Mouse (Mus musculus) left cerebral cortex, postnatal 4 days (tissue): ENCODE measurements at regions not wholly inside any gene's neighbourhood (a gene's known extent, or its start where the extent isn't known, plus 50 kb on each side); places are given as distances from the start of the nearest gene placed in this dataset. TPM values are rescaled to one million over a fixed set of nuclear protein-coding genes. Genes with fewer than 3 reads are reported as not detected.
"Not testable (repeated sequence)": the region's sequence is repeated elsewhere in the genome, so short reads cannot be mapped to it uniquely, and the experiment has no call there.

Source experiments
- DNase-seq: peaks from one replicate; pipeline ENCODE4 v3.0.0-alpha.2; 2022
- intact Hi-C: fragments of 180-260 bp; cut with DNase I; formaldehyde crosslinking; loops from one replicate; pipeline ENCODE4 v1.15.1; 2025
- microRNA-seq: library from miRNA; unstranded; fragments of <30 nt; microRNA quantifications from one replicate; pipeline ENCODE4 v1.2.0, GENCODE M21; 2022

- intact Hi-C loops = no loop called here
- no peak for DNase-seq
Measured at GRCm38 (mm10) chr12:113421716-113422595, 67.4 kb upstream of the Adam6b start.

- no peak for DNase-seq
- intact Hi-C loops = no loop called here
Measured at GRCm38 (mm10) chr12:113422736-113423254, 66.5 kb upstream of the Adam6b start.

GRCm38 (mm10) chr12:113423736-113424597, 65.3 kb upstream of the Adam6b start:
- DNase-seq = no peak
- intact Hi-C loops = no loop called here

- intact Hi-C loops, DNase-seq: not testable (repeated sequence)
Measured at GRCm38 (mm10) chr12:113424598-113425208, 64.6 kb upstream of the Adam6b start.

- intact Hi-C loops = no loop called here
- no peak for DNase-seq
Measured at GRCm38 (mm10) chr12:113425209-113426070, 63.9 kb upstream of the Adam6b start.

GRCm38 (mm10) chr12:113426636-113427035, 62.7 kb upstream of the Adam6b start:
- no peak for DNase-seq
- intact Hi-C loops = no loop called here

GRCm38 (mm10) chr12:113427339-113427738, 62.0 kb upstream of the Adam6b start:
- intact Hi-C loops = no loop called here
- no peak for DNase-seq

- intact Hi-C loops = no loop called here
Measured at GRCm38 (mm10) chr12:113428461-113428860, 60.9 kb upstream of the Adam6b start.

GRCm38 (mm10) chr12:113428901-113429300, 60.4 kb upstream of the Adam6b start:
- no peak for DNase-seq
- intact Hi-C loops = no loop called here

More at GRCm38 (mm10) chr12:113428461-113428860, 60.9 kb upstream of the Adam6b start:
- DNase-seq = no peak

- DNase-seq = no peak
- intact Hi-C loops = no loop called here
Measured at GRCm38 (mm10) chr12:113430340-113430739, 59.0 kb upstream of the Adam6b start.

Small RNA genes in the stretch of these regions (microRNA-seq; reads per million reads assigned to microRNA genes)
- gene Gm22175 = not detected
- gene Gm24022 = not detected
- not detected for gene Gm25747
